Mouse (Mus musculus): ENCODE results near the gene Flywch1.

The Flywch1 gene

DNA sequence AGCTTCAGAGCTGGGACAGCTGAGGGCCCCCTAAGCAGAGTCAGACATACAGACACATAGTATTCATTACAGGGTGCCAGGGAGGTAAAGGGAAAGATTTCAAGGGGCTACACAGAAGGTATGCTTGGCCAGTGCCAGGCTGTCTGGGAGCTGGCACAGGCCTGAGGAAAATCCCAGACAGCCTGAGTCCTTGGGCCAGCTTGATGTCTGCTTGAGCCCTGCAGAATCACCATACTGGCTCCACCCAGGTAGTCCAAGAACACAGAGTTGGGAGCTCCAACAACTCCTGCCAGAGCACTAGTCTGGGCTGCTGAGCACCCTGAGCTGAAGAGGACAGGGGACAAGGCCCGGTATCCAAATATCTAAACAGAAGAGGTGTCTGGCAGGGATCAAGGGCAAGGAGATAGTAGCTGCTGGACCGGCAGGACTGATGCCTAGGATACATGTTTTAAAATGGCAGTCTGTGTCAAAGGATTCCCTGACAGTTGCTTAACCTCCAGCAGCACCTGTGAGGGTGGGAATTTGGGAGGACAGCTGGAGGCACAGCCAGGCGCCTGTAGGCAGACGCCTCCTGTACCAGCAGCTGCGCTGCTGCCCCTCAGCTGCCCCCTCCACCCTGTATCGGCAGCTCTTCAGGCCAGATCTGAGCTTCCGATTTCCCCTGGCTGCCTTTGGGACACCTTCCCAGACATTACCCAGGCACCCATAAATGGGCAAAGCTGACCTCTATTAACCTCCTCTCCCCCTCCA lies 48.9 kb downstream of the Flywch1 start, which contains the start of gene 1520401A03Rik:
Gene 1520401A03Rik, minus strand, starts transcription at position 408 of the 750 bp plus-strand sequence.
- in situ Hi-C loops (cut with MboI; ENCODE audit: unreplicated experiment in 2 of 2) = no loop called here

DNA sequence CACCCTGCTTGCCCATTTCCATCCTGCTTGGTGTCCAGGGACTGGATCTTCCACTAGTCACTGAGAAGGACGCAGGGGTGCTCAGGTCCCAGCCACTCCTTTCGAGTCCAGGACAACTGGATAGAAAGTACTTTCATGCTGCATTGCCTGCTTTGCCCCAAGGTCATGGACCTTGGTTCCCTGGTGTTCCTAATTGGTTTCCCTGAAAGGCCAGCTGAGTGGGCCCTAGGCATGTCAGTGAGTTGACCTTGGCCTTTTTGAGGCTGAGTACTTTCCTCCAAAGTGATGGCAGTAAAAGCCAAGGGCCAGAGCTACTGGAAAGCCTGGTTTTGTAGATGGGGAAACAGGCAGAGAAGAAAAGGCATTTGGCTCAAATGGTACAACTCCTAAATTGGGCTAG lies 49.5 kb downstream of the Flywch1 start:
- in situ Hi-C loops (cut with MboI; ENCODE audit: unreplicated experiment in 2 of 2) = no loop called here

DNA sequence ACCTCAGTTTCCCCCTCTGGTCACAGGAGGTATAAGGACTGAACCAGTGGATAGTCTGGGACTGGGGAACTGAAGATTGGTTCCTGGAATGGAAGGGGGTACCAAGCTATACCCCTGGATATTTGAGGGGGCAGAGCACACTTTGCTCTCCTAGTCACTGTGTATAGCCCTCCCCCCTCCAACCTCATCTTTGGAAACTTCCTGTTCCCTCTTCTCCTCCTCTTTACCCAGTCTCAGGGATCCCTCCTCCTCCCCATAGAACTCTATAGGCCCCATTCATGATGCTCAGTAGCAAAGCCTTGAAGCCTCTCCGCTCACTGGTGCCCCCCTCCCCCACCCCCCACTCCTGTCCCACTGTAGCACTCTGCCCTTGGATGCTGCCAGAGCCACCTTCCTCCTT lies 51.9 kb downstream of the Flywch1 start:
- in situ Hi-C loops (cut with MboI; ENCODE audit: unreplicated experiment in 2 of 2) = no loop called here

DNA sequence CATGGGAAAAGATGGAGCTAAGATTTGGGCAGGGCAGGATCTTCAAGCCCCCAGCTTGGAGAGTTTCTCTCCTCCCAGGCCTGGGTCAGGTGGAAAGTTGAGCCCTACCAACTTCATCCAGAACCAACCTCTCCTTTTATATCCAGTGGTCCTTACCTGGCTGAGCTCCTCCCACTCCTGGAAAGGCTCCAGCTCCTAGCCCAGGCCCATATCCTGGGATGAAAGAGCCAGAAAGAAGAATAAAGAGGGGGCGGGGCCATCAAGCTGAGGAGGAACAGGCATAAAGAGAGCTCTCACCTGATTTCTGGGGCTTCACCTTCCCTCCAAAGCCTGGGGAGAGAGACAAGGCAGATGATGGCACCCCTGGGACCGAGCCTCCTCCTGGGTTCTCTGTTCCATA lies 54.4 kb downstream of the Flywch1 start:
- in situ Hi-C loops (cut with MboI; ENCODE audit: unreplicated experiment in 2 of 2) = no loop called here

DNA sequence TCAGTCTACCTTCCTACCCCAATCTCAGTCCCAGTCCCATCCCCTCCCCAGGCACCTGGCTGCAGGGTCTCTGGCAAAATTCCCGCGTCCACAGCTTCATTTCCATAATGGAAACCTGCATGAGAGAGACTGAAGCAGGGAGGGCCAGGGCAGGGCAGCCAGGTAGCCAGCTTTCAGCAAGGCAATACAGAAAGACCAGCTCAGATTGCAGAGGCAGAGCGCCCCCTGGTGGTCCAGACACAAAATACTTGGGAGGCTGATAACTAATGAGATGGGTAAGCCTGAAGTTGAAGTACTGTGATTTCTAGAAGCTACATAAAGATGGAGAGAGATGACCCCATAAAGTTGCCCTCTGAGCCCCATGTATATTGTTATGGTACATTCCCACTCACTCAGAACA lies 65.2 kb downstream of the Flywch1 start:
- in situ Hi-C loops (cut with MboI; ENCODE audit: unreplicated experiment in 2 of 2) = loop anchor here (5.0 to 10.0 kb wide), 3 partner anchors 44 to 134 kb away; partner anchors contain the start of gene Bicdl2 (in 1 of the 2)

DNA sequence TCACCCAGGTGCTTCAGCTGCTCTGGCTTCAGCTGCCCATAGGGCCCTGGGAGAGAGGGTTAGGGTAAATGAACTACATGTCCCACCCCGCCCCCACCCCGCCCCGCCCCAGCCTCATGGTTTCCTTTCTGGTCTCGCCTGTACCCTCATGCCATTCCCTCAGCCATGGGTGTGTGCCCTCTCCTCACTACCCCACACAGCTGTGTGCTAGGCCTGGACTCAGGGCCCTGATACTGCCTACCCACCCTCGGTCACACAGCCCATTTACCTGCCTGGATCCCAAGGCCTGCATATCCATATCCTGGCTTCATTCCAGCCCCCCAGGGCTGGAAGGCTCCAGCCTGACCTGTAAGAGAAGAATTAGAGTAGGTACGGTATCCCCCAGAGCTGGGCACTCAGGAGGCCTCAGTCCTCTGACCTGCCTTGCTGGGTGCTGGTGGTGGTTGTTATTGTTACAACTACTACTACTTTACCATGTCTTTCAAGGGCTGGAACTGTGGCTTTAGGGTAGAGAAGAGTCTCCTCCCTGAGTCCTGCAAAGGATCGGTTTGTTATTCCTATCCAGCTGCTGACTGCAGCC lies 65.8 kb downstream of the Flywch1 start:
- in situ Hi-C loops (cut with MboI; ENCODE audit: unreplicated experiment in 2 of 2) = loop anchor here (5.0 to 10.0 kb wide), 3 partner anchors 43 to 133 kb away; partner anchors contain the start of gene Bicdl2 (in 1 of the 2)

DNA sequence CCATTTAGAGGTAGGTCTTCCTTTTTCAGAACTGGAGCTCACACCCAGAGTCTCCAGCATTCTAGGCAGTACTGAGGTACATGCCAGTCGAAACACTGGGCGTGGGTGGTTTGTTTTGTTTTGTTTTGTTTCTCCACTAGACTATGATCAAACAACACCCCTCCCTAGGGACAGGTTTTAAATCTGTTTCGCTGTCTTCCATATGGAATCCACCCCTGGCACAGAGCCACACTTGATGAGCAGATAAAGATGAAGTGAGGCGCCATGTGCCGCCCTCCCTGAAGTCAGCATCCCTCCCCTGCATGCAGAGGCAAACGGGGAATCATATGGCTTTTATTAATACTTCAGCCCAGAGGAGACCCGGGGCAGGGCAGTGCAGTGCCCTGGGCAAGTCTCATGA lies 66.7 kb downstream of the Flywch1 start:
- in situ Hi-C loops (cut with MboI; ENCODE audit: unreplicated experiment in 2 of 2) = loop anchor here (5.0 to 10.0 kb wide), 3 partner anchors 42 to 132 kb away; partner anchors contain the start of gene Bicdl2 (in 1 of the 2)

DNA sequence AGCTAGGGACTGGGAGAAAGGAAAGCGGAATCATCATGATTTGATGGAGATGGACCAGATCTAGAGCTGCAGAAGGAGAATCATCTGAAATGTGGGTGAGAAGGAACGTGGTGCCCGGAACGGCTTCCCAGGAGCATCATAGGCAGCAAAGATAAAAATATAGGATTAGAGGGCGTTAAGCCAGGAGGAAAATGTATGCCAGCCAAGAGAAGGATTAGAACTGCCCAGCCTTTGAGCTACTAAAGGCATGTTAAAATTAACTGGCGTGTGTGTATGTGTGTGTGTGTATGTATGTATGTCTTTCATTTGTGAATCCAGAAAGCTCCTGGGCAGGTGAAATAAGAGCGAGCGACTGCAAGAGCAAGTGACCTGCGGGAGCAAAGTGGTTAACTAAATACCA lies 68.1 kb downstream of the Flywch1 start:
- in situ Hi-C loops (cut with MboI; ENCODE audit: unreplicated experiment in 2 of 2) = loop anchor here in 1 of 2 experiments (10.0 kb wide), 1 partner anchor 128 kb away; no protein-coding TSS in a partner anchor

Data from v-Abl transformed pro-B cells (cell line).